Mouse (Mus musculus) midbrain, embryonic 14.5 days (tissue): ENCODE data around the gene Wdr59. TPM values are rescaled to one million over a fixed set of nuclear protein-coding genes. Genes with fewer than 3 reads are reported as not detected.

ENCODE experiments used
- ATAC-seq: fragments of 200-750 bp; cut with Nextera tagmentation; 2 replicates; pipeline ENCODE4 v1.8.0; 2017; ENCODE audit warnings: moderate number of reproducible peaks, moderate library complexity; ENCODE audit not compliant: low FRiP score, low TSS enrichment
- DNase-seq: peaks from one replicate; pipeline ENCODE4 v3.0.0-alpha.2; 2015
- H3K27ac ChIP-seq: fragments of 300-500 bp; sonication (generic); replicated peaks from 2 replicates; pipeline ENCODE4 v1.5.1; 2014; ENCODE audit warnings: mild to moderate bottlenecking, low read depth, low read length, moderate library complexity
- H3K27me3 ChIP-seq: fragments of 300-500 bp; sonication (generic); 2 replicates; pipeline ENCODE4 v1.6.1; 2014; ENCODE audit warnings: low read length, control low read depth, mixed read lengths; ENCODE audit not compliant: control insufficient read depth, insufficient read depth
- H3K36me3 ChIP-seq: fragments of 300-500 bp; sonication (generic); 2 replicates; pipeline ENCODE4 v1.6.1; 2014; ENCODE audit warnings: low read length, control low read depth; ENCODE audit not compliant: control insufficient read depth, insufficient read depth
- H3K4me1 ChIP-seq: fragments of 300-500 bp; sonication (generic); 2 replicates; pipeline ENCODE4 v1.6.1; 2014; ENCODE audit warnings: mild to moderate bottlenecking, antibody characterized with exemption, low read length, control low read depth; ENCODE audit not compliant: control insufficient read depth, insufficient read depth
- H3K4me2 ChIP-seq: fragments of 300-500 bp; sonication (generic); 2 replicates; pipeline ENCODE4 v1.6.1; 2014; ENCODE audit warnings: mild to moderate bottlenecking, low read length, moderate library complexity
- H3K4me3 ChIP-seq: fragments of 300-500 bp; sonication (generic); replicated peaks from 2 replicates; pipeline ENCODE4 v1.5.1; 2014; ENCODE audit warnings: low read depth, low read length
- H3K9ac ChIP-seq: fragments of 300-500 bp; sonication (generic); replicated peaks from 2 replicates; pipeline ENCODE4 v1.6.1; 2014; ENCODE audit warnings: mild to moderate bottlenecking, low read length, moderate library complexity
- H3K9me3 ChIP-seq: fragments of 300-500 bp; sonication (generic); 2 replicates; pipeline ENCODE4 v1.6.1; 2016; ENCODE audit warnings: low read length, control low read depth, mixed read lengths; ENCODE audit not compliant: control insufficient read depth
- WGBS: fragments of 180-500 bp; shearing (Covaris S2); extraction: QIAGEN DNeasy Blood & Tissue Kit; methylation state at CpG from one replicate; pipeline ENCODE4 v1.1.7; 2014; 5-methylcytosine and 5-hydroxymethylcytosine counted together
- polyA plus RNA-seq: library from polyadenylated mRNA; unstranded; fragments of >200 nt; fragmentation: Nextera tagmentation; extraction: Ambion mirVana; gene quantifications from 2 replicates; pipeline ENCODE4 v1.2.1, GENCODE M21; 2014

Gene Wdr59
- polyA plus RNA-seq, 1 experiment from 2014 or later, result 5.9 TPM

GRCm38 (mm10) chr8:111545406-111546156 lies 23.7 kb upstream of the Wdr59 start:
- ATAC-seq (no peak), DNase-seq (no peak)
- WGBS, result 89% methylated on average over 8 of the region's 8 CpGs

DNA sequence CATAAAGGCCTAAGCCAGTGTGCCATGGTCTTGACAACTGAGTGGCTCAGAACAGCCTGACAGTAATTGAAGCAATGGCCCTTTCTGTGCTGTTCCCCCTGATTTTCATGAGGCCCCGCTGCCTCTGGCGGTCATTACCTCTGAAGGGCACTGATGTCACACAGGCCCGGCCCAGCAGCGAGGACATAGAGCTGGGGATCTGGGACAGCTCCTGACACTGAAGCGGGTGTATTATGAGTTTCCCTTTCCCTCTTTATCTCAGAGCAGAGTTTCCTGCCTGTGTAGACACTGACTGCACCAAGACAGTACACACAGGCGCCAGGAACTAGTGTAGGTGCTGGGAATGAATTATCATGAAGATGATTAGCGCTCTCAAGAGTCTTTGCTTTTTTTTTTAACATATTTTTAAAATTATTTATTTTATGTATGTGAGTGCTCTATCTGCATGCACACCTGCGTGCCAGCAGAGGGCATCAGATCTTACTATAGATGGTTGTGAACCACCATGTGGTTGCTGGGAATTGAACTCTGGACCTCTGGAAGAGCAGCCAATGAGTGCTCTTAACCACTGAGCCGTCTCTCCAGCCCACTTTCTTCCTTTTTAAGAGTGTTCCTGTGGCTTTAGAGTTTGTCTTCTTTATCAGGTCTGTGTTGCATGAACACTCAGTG lies 22.0 kb upstream of the Wdr59 start:
- ATAC-seq, result no peak

More at GRCm38 (mm10) chr8:111545406-111546156, 23.7 kb upstream of the Wdr59 start:
- no peak overlapping the region for H3K4me2 ChIP-seq
- H3K9ac ChIP-seq, result no peak overlapping the region
- no peak overlapping the region for H3K4me3 ChIP-seq
- no peaks in the 10 kb centered on the region for H3K27me3 ChIP-seq
- H3K27ac ChIP-seq, result no peak overlapping the region
- no peaks in the 10 kb centered on the region for H3K9me3 ChIP-seq
- H3K4me1 ChIP-seq, result peaks cover 15% of the 10 kb centered on the region
- 0 out of 2 replicates have a peak, but pooled peaks cover 2% of the 10 kb centered on the region for H3K36me3 ChIP-seq

DNA sequence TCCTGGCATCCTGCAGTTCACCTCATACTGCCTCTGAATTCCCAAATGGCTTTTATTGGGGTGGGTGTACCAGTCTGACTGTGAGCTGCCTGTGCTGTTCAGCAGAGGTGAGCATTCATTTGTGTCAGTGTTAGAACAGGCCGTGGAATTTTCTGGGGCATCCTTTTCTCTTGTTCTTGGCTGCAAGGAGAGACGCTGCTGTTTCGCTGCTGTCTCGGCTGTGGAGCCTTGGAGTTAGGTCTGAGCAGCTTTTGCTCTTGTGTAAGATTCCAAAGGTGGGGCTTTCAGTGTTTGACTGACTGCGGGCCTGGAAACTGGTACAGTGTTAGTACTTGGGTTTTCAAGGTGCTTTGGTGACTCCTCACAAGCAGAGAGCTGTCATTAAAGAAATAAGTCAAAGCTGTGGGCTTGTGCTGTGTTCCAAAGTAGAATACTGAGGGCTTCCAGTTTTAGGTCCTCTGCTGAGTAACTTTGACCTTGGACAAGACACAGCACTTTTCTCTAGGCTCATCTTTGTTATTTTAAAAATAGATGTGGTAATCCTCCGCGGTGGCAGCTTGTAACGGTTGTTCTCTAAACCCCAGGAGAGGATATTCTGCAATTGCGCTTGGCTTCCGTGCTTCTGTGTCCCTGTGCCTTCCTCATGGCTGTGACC lies 17.7 kb upstream of the Wdr59 start:
- ATAC-seq, result no peak
- H3K4me1 ChIP-seq, result peaks cover 35% of the 10 kb centered on the region
- H3K9me3 ChIP-seq, result no peaks in the 10 kb centered on the region
- peak overlapping the region; percentile 95 for H3K4me2 ChIP-seq
- DNase-seq, result peak; percentile 28
- H3K36me3 ChIP-seq, result 0 out of 2 replicates have a peak, but pooled peaks cover 2% of the 10 kb centered on the region
- H3K4me3 ChIP-seq, result peak overlapping the region; percentile 97
- 36% methylated on average over 10 of the region's 10 CpGs for WGBS
- H3K27ac ChIP-seq, result 0 out of 2 replicates have a peak overlapping the region, but pooled peaks have one; percentile 8
- H3K27me3 ChIP-seq, result no peaks in the 10 kb centered on the region
- peak overlapping the region; percentile 49 for H3K9ac ChIP-seq

More for the DNA sequence above, 22.0 kb upstream of the Wdr59 start:
- Histone ChIP-seq H3K36me3 (0 out of 2 replicates have a peak, but pooled peaks cover 2% of the 10 kb centered on the region), H3K9me3 (no peaks in the 10 kb centered on the region), H3K4me1 (peaks cover 29% of the 10 kb centered on the region), H3K9ac (no peak overlapping the region), H3K27me3 (no peaks in the 10 kb centered on the region), H3K4me2 (no peak overlapping the region), H3K27ac (no peak overlapping the region), H3K4me3 (no peak overlapping the region)
- DNase-seq, result no peak
- 92% methylated on average over 9 of the region's 9 CpGs for WGBS

- Histone ChIP-seq H3K27me3 (no peaks in the 10 kb centered on the region), H3K4me2 (peak overlapping the region; percentile 95), H3K4me3 (peak overlapping the region; percentile 97), H3K9ac (peak overlapping the region; percentile 97), H3K27ac (no peak overlapping the region), H3K4me1 (peaks cover 35% of the 10 kb centered on the region), H3K9me3 (no peaks in the 10 kb centered on the region), H3K36me3 (0 out of 2 replicates have a peak, but pooled peaks cover 2% of the 10 kb centered on the region)
- WGBS, result 0% methylated on average over 2 of the region's 2 CpGs
- DNase-seq (peak; percentile 17), ATAC-seq (no peak)
Observed at GRCm38 (mm10) chr8:111538194-111538593, 16.3 kb upstream of the Wdr59 start.

- peak overlapping the region; percentile 97 for H3K9ac ChIP-seq
- peak overlapping the region; percentile 95 for H3K4me2 ChIP-seq
- ATAC-seq (peak; percentile 9; the same call in 1 of the 2 replicates), DNase-seq (no peak)
- H3K4me1 ChIP-seq, result peaks cover 35% of the 10 kb centered on the region
- H3K36me3 ChIP-seq, result 0 out of 2 replicates have a peak, but pooled peaks cover 2% of the 10 kb centered on the region
- peak overlapping the region; percentile 97 for H3K4me3 ChIP-seq
- peak overlapping the region; percentile 97 for H3K27ac ChIP-seq
- H3K9me3 ChIP-seq, result no peaks in the 10 kb centered on the region
- 3% methylated on average over 8 of the region's 8 CpGs for WGBS
- H3K27me3 ChIP-seq, result no peaks in the 10 kb centered on the region
Observed at GRCm38 (mm10) chr8:111537765-111538158, 15.9 kb upstream of the Wdr59 start.

DNA sequence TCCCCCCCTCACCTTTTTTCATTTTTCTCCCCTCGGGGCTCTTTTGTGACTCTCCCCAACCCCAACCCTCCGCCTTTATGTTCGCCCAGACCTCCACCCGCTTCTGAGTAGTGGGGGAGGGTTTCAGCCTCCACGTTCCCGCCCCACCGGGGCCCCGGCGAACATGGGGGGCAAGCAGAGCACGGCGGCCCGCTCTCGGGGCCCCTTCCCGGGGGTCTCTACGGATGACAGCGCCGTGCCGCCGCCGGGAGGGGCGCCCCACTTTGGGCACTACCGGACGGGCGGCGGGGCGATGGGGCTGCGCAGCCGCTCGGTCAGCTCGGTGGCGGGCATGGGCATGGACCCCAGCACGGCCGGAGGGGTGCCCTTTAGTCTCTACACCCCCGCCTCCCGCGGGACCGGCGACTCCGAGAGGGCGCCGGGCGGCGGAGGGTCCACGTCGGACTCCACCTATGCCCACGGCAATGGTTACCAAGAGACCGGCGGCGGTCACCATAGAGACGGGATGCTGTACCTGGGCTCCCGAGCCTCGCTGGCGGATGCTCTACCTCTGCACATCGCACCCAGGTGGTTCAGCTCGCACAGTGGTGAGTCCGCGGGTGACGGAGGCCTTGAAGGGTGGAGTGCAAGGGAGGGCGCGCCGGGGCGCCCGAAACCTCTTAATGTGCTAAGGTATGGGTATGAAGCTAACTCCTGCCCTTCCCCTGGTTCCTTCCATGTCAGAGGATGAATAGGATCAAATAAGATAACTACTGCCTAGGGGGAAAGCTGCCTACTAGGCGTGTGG lies 15.3 kb upstream of the Wdr59 start:
- Histone ChIP-seq H3K9ac (peak overlapping the region; percentile 97), H3K27me3 (no peaks in the 10 kb centered on the region), H3K36me3 (0 out of 2 replicates have a peak, but pooled peaks cover 2% of the 10 kb centered on the region), H3K9me3 (no peaks in the 10 kb centered on the region), H3K4me2 (peak overlapping the region; percentile 95), H3K4me3 (peak overlapping the region; percentile 97), H3K27ac (peak overlapping the region; percentile 97), H3K4me1 (peaks cover 35% of the 10 kb centered on the region)
- peak; percentile 62 for ATAC-seq
- WGBS, result under 1% methylated on average over 64 of the region's 64 CpGs
- DNase-seq, result peak; percentile 72

GRCm38 (mm10) chr8:111536031-111536977 lies 14.4 kb upstream of the Wdr59 start, which contains the start of gene Znrf1:
Gene Znrf1 (plus strand): TSS chr8:111536097.
- under 1% methylated on average over 60 of the region's 100 CpGs for WGBS
- peak within 1 kb of the TSS; percentile 97 for H3K27ac ChIP-seq
- H3K36me3 ChIP-seq, result no peaks in the 10 kb centered on the region
- H3K27me3 ChIP-seq, result no peaks in the 10 kb centered on the region
- peak; percentile 91 for ATAC-seq
- H3K4me3 ChIP-seq, result peak within 1 kb of the TSS; percentile 97
- peaks cover 31% of the 10 kb centered on the region for H3K4me1 ChIP-seq
- H3K9ac ChIP-seq, result peak within 1 kb of the TSS; percentile 97
- peak; percentile 92 for DNase-seq
- H3K9me3 ChIP-seq, result no peaks in the 10 kb centered on the region
- H3K4me2 ChIP-seq, result peak within 1 kb of the TSS; percentile 95
